Mouse (Mus musculus) adrenal gland, postnatal 25 days (tissue): ENCODE measurements at regions not wholly inside any gene's neighbourhood (a gene's known extent, or its start where the extent isn't known, plus 50 kb on each side); places are given as distances from the start of the nearest gene placed in this dataset.

Source experiments
- DNase-seq: peaks from one replicate; pipeline ENCODE4 v3.0.0; 2021; ENCODE audit warnings: mixed read lengths

GRCm38 (mm10) chr10:117896911-117897643, 51.2 kb upstream of the Rap1b start:
- no peak for DNase-seq

DNA sequence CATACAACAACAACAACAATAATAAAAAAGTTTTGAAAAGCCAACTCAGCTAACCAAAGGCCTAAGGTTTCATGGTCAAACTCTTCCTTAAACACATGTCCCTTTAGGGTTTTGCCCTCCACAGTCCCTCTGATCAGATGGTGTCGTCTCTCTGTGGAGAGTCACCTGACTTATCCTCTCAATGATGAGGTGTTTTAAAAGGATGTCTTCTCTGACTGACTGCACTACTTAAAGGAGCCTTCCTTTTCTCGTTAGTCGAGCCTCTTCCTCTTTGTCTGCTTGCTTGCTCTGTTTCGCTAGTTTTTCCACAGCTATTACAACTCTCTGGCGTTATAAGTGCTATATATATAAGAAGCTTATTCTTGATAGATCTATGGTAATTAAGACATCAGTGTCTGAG, 51.9 kb upstream of the Rap1b start:
- no peak for DNase-seq

DNA sequence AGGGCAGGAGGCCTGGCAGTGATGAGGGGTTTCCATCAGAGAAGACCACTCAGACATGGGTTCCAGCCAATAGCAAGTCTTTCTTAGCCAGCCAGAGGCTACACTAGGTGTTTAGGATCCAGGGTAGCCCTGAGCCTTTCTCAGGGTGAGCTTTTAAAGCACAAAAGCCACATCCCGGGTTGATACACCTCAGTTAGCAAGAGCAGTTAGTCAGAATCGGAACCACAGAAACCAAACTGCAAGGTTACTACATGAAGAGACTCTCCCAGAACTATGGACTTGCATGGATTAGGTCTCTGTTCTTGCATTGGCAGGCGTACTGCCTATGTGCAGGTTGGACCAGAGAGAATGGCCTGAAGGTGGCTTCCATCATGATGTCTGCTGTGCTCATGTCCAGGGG, 52.6 kb upstream of the Rap1b start:
- DNase-seq = no peak

- DNase-seq = no peak
Measured at GRCm38 (mm10) chr10:117899410-117899935, 53.6 kb upstream of the Rap1b start.

GRCm38 (mm10) chr10:117905666-117906266, 59.9 kb upstream of the Rap1b start:
- DNase-seq = peak; percentile 21

- peak; percentile 57 for DNase-seq
Measured at GRCm38 (mm10) chr10:117906267-117906811, 60.5 kb upstream of the Rap1b start.

DNA sequence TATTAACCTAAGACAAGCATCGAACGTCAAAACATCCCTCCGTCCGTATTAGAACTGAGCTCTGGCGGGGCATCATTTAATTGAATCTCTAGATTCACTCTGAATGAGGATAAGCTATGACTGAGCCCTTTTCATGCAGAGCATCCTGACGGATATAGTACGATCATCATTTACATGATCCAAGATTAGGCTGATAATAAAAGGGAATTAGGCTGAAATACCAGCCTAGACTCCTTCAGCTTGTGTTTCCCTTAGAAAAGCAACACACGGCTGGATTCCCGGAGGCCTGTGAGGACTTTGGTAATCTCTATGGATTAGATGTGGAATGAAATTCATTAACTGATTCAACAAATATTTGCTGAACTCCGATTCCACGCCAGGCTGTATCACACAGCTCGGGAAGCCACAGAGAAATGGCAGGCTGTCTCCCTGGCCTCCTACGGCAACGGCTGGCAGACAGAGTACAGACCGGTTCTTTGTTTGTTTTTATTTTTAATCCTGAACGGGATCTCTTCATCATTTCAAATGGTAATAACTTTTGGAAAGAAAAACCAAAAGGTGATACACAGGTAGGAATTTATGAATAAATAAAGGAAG, 62.3 kb upstream of the Rap1b start:
- no peak for DNase-seq

- no peak for DNase-seq
Measured at GRCm38 (mm10) chr10:117909155-117909554, 63.3 kb upstream of the Rap1b start.

- DNase-seq = no peak
Measured at GRCm38 (mm10) chr10:117909811-117910239, 64.0 kb upstream of the Rap1b start.

GRCm38 (mm10) chr10:117910426-117910825, 64.6 kb upstream of the Rap1b start:
- DNase-seq = no peak

- DNase-seq = no peak
Measured at GRCm38 (mm10) chr10:117915011-117915735, 69.3 kb upstream of the Rap1b start.

DNA sequence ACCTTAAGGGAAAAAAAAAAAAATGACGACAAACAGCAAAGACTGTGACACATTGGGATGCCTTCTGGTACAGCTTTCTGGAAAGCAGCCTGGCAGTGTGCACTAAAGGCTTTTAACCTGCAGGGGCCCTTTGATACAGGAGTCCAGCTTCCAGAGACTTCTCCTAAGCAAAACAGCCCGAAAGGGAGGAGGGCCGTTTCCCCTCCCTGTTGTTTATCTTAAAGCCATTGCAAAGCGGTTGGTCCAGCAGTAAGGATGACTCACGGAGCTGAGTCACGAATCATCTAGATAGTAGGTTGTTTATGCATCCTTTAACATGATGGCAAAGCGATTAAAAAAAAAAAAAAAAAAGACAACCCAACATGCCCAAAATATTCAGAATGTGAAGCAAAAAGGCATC, 70.4 kb upstream of the Rap1b start:
- DNase-seq = peak; percentile 7

GRCm38 (mm10) chr10:117917870-117918269, 72.0 kb upstream of the Rap1b start:
- DNase-seq = no peak

GRCm38 (mm10) chr10:117918616-117919015, 72.8 kb upstream of the Rap1b start:
- no peak for DNase-seq

DNA sequence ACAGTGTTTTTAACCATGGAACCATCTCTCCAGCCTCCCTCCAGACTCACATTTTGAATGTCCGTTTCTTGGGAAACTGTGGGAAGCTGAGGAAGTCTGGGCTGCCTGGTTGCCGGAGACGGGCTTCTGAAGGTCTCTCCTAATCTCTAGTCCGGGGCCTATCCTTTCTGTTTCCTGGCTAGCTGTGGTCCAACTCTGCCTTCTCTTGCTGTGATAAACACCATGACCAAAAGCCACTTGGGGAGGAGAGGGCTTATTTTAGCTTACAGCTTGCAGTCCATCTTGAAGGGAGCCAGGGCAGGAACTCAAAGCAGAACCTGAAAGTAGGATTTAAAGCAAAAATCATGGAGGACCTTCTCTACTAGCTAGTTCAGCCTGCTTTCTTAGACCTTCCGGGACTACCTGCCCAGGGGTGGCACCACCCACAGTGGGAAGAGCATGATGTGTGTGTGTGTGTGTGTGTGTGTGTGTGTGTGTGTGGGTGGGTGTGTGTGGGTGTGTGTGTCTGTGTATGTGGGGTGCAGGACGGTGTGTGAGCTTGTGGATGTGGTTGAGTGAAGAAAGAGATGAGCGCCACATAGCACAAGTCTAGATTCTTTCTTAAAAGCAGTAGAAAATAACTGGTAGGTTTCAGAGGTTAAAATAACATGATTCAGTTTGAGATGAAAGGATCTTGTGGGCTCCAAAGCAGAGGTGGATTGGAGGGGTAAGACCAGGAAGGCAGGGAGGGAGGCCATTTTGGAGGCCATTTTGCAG, 73.5 kb upstream of the Rap1b start:
- DNase-seq = no peak

DNA sequence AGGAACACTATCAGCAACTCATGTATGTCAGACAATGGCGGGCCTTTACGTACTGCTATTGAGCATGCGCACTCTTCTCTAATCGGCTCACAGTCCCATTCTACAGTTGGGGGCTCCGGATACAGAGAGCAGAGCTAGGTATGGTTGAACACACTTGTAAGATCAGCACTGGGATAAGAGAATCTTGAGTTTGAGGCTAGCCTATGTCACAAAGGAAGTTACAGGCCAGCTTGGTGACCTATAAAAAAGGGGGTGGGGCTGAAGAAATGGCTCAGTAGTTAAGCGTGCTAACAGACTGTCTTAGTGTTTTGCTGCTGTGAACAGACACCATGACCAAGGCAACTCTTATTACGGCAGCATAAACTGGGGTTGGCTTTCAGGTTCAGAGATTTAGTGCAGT, 79.4 kb upstream of the Rap1b start:
- no peak for DNase-seq

- DNase-seq = peak; percentile 20
Measured at GRCm38 (mm10) chr10:117925611-117926555, 80.0 kb upstream of the Rap1b start.

DNA sequence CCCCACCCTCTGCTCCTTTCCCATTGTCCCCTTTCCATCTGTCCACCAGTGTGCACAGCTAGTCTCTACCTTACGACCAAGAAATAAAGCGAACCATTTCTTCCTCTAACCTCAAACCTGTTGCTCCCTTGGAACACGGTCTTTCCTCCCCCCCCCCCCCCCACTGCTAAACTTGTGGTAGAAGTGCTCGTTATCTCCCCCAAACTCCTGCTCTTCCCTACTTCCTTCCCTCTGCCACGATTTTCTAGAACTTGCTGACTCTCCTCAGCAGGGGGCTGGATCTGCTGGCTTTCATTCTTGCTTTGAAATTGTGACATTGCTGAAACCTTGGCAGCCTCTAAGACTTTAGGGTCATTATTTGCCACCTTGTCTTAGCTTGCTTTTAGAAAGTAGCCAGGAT, 83.2 kb upstream of the Rap1b start:
- DNase-seq = no peak

- DNase-seq = no peak
Measured at GRCm38 (mm10) chr10:117934797-117935196, 89.0 kb upstream of the Rap1b start.

GRCm38 (mm10) chr10:117938717-117939116, 92.9 kb upstream of the Rap1b start:
- DNase-seq = no peak
